Mouse (Mus musculus) MEL (cell line): ENCODE data around the gene Bin2.

Experiments used
- CHD1 ChIP-seq: IDR thresholded peaks from 2 replicates; pipeline ENCODE4 v1.6.1; 2012; ENCODE audit warnings: low read depth, mild to moderate bottlenecking, inconsistent platforms, low read length, improper control_type of control experiment
- CTCF ChIP-seq, 3 experiments: IDR thresholded peaks in 2 of 3; conservative IDR thresholded peaks in 1 of 3; 2 replicates each; pipeline ENCODE4 v1.5.1; 2011 to 2012; ENCODE audit warnings: low read length in 3 of 3, low read depth in 2 of 3, mild to moderate bottlenecking in 2 of 3, improper control_type of control experiment in 1 of 3, inconsistent platforms in 1 of 3, mixed read lengths in 1 of 3, moderate library complexity in 1 of 3; ENCODE audit not compliant: control insufficient read depth in 1 of 3, insufficient read depth in 1 of 3, poor library complexity in 1 of 3, severe bottlenecking in 1 of 3
- ELF1 ChIP-seq: IDR thresholded peaks from 2 replicates; pipeline ENCODE4 v1.6.1; 2014; ENCODE audit warnings: low read depth, mild to moderate bottlenecking, inconsistent platforms, low read length, improper control_type of control experiment, moderate library complexity
- EP300 ChIP-seq, 2 experiments: IDR thresholded peaks; 2 replicates each; pipeline ENCODE4 v1.6.1; 2011; ENCODE audit warnings: improper control_type of control experiment in 2 of 2, low read length in 2 of 2, low read depth in 1 of 2, mild to moderate bottlenecking in 1 of 2
- ETS1 ChIP-seq: IDR thresholded peaks from 2 replicates; pipeline ENCODE4 v1.6.1; 2012; ENCODE audit warnings: low read depth, mild to moderate bottlenecking, inconsistent platforms, low read length, improper control_type of control experiment, moderate library complexity
- NRF1 ChIP-seq: IDR thresholded peaks from 2 replicates; pipeline ENCODE4 v1.6.1; 2014; ENCODE audit warnings: low read depth, mild to moderate bottlenecking, inconsistent platforms, low read length, improper control_type of control experiment, moderate library complexity; ENCODE audit not compliant: poor library complexity, insufficient read depth, severe bottlenecking
- POLR2A ChIP-seq, 2 experiments: IDR thresholded peaks; 2 replicates each; pipeline ENCODE4 v1.6.1; 2011 to 2012; ENCODE audit warnings: low read length in 2 of 2, mild to moderate bottlenecking in 2 of 2, control low read depth in 1 of 2, improper control_type of control experiment in 1 of 2, low read depth in 1 of 2, moderate library complexity in 1 of 2; ENCODE audit not compliant: control insufficient read depth in 1 of 2, insufficient read depth in 1 of 2, poor library complexity in 1 of 2
- SMC3 ChIP-seq: IDR thresholded peaks from 2 replicates; pipeline ENCODE4 v1.6.1; 2011; ENCODE audit warnings: low read depth, low read length, improper control_type of control experiment
- TAL1 ChIP-seq: IDR thresholded peaks from 2 replicates; pipeline ENCODE4 v1.6.1; 2012; ENCODE audit warnings: mild to moderate bottlenecking, inconsistent platforms, low read length, moderate library complexity, mixed read lengths
- TCF12 ChIP-seq: IDR thresholded peaks from 2 replicates; pipeline ENCODE4 v1.6.1; 2014; ENCODE audit warnings: low read depth, mild to moderate bottlenecking, inconsistent platforms, low read length, improper control_type of control experiment, moderate library complexity
- ZNF384 ChIP-seq: IDR thresholded peaks from 2 replicates; pipeline ENCODE4 v1.6.1; 2012; ENCODE audit warnings: low read depth, mild to moderate bottlenecking, inconsistent platforms, low read length, improper control_type of control experiment

- TF ChIP-seq CTCF (IDR thresholded peaks at IDR 0.05 in 2 of 3, conservative IDR thresholded peaks at IDR 0.05 in 1 of 3; ENCODE audit: control insufficient read depth in 1 of 3, insufficient read depth in 1 of 3, low read depth in 2 of 3, low read length in 3 of 3, poor library complexity in 1 of 3, severe bottlenecking in 1 of 3) (no peak), EP300 (IDR thresholded peaks at IDR 0.05; ENCODE audit: low read depth in 1 of 2, low read length in 2 of 2) (no peak; a peak in 1 of 4 replicates), ETS1 (no peak), POLR2A (IDR thresholded peaks at IDR 0.05; ENCODE audit: control insufficient read depth in 1 of 2, insufficient read depth in 1 of 2, low read depth in 1 of 2, low read length in 2 of 2, poor library complexity in 1 of 2) (no peak), ELF1 (no peak), TCF12 (no peak), TAL1 (no peak), NRF1 (no peak), SMC3 (no peak), ZNF384 (no peak), CHD1 (no peak)
These were observed 18.1 kb upstream of the Bin2 start, which contains the start of gene Cela1 for GRCm38 (mm10) chr15:100687430-100687971.
